Mouse (Mus musculus) limb, embryonic 14.5 days (tissue): ENCODE results near the gene Arhgap35. TPM values are rescaled to one million over a fixed set of nuclear protein-coding genes. Genes with fewer than 3 reads are reported as not detected.

Experiments
- ATAC-seq: fragments of 200-750 bp; cut with Nextera tagmentation; 2 replicates; pipeline ENCODE4 v1.8.0; 2017; ENCODE audit warnings: low read depth, moderate number of reproducible peaks, moderate TSS enrichment; ENCODE audit not compliant: low FRiP score
- DNase-seq: peaks from one replicate; pipeline ENCODE4 v3.0.0-alpha.2; 2015; ENCODE audit warnings: low spot score
- H3K27ac ChIP-seq: fragments of 300-500 bp; sonication (generic); replicated peaks from 2 replicates; pipeline ENCODE4 v1.5.1; 2014; ENCODE audit warnings: low read depth, mild to moderate bottlenecking, low read length, moderate library complexity, mixed read lengths
- H3K27me3 ChIP-seq: fragments of 300-500 bp; sonication (generic); 2 replicates; pipeline ENCODE4 v1.6.1; 2014; ENCODE audit warnings: low read length, mixed read lengths; ENCODE audit not compliant: control insufficient read depth, insufficient read depth
- H3K36me3 ChIP-seq: fragments of 300-500 bp; sonication (generic); 2 replicates; pipeline ENCODE4 v1.6.1; 2014; ENCODE audit warnings: mild to moderate bottlenecking, low read length, moderate library complexity, mixed read lengths; ENCODE audit not compliant: control insufficient read depth, insufficient read depth
- H3K4me1 ChIP-seq: fragments of 300-500 bp; sonication (generic); 2 replicates; pipeline ENCODE4 v1.6.1; 2014; ENCODE audit warnings: antibody characterized with exemption, low read length, mixed read lengths; ENCODE audit not compliant: control insufficient read depth, insufficient read depth
- H3K4me2 ChIP-seq: fragments of 300-500 bp; sonication (generic); replicated peaks from 2 replicates; pipeline ENCODE4 v1.6.1; 2014; ENCODE audit warnings: low read depth, mild to moderate bottlenecking, low read length, moderate library complexity; ENCODE audit not compliant: severe bottlenecking
- H3K4me3 ChIP-seq: fragments of 300-500 bp; sonication (generic); replicated peaks from 2 replicates; pipeline ENCODE4 v1.5.1; 2014; ENCODE audit warnings: low read length
- H3K9ac ChIP-seq: fragments of 300-500 bp; sonication (generic); 2 replicates; pipeline ENCODE4 v1.6.1; 2014; ENCODE audit warnings: mild to moderate bottlenecking, low read depth, low read length, moderate library complexity; ENCODE audit not compliant: severe bottlenecking
- H3K9me3 ChIP-seq: fragments of 300-500 bp; sonication (generic); 2 replicates; pipeline ENCODE4 v1.6.1; 2016; ENCODE audit warnings: low read length; ENCODE audit not compliant: control insufficient read depth
- POLR2A ChIP-seq: fragments of 200-500 bp; IDR thresholded peaks from 2 replicates; pipeline ENCODE4 v1.8.0; 2012; ENCODE audit warnings: inconsistent platforms, mild to moderate bottlenecking, moderate library complexity, borderline replicate concordance; ENCODE audit not compliant: insufficient read depth, insufficient read length; ENCODE audit errors: extremely low read depth
- WGBS: fragments of 180-500 bp; shearing (Covaris S2); extraction: QIAGEN DNeasy Blood & Tissue Kit; methylation state at CpG from one replicate; pipeline ENCODE4 v1.1.7; 2014; 5-methylcytosine and 5-hydroxymethylcytosine counted together
- polyA plus RNA-seq, 2 experiments: library from polyadenylated mRNA; depleted of rRNA in 1 of 2; stranded (reverse) in 1 of 2; unstranded in 1 of 2; fragments of >200 nt; fragmentation: Nextera tagmentation in 1 of 2; extraction: Ambion mirVana in 1 of 2; gene quantifications; 2 replicates each; pipeline versions ENCODE4 v1.2.1 to v1.2.3; 2012 to 2014

Gene Arhgap35
- polyA plus RNA-seq, 2 experiments: 23.0 to 24.7 TPM

DNA sequence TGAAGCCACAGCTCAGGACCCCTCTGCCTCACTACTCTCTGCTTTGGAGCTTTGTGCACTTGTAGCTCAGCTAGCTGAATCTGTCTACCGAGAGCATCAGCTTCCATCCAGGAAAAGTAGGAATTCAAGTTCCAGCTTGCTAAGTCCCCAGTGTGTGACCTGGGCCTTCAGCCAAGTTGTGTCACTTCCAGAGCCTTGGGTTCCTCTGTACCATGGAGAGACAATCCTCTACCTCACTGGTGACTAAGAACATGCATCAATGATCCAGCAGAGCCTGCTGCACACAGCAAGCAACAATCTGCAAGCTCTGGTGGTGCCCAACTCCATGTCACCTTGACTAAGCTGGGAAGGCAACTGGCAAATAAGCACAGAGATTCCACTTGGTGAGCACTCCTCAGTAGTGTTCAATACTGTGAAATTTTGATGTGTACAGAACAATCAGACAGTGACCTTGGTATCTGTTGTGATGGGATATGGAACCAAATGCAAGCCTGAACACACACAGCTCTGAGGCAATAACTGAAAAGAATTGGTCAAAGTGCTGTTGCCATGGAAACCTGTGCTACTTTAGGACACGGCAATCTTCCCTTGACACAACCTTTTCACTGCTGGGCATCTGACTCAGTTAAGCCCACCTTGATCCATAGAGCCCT lies 110.1 kb downstream of the Arhgap35 start:
- DNase-seq: no peak
- Histone ChIP-seq H3K4me3 (no peak overlapping the region), H3K27ac (no peak overlapping the region), H3K9ac (no peak overlapping the region), H3K4me2 (no peak overlapping the region), H3K9me3 (no peaks in the 10 kb centered on the region), H3K36me3 (peaks cover 63% of the 10 kb centered on the region), H3K4me1 (no peaks in the 10 kb centered on the region), H3K27me3 (no peaks in the 10 kb centered on the region)
- no peak for TF ChIP-seq POLR2A
- 87% methylated on average over 2 of the region's 2 CpGs for WGBS
- ATAC-seq: no peak

DNA sequence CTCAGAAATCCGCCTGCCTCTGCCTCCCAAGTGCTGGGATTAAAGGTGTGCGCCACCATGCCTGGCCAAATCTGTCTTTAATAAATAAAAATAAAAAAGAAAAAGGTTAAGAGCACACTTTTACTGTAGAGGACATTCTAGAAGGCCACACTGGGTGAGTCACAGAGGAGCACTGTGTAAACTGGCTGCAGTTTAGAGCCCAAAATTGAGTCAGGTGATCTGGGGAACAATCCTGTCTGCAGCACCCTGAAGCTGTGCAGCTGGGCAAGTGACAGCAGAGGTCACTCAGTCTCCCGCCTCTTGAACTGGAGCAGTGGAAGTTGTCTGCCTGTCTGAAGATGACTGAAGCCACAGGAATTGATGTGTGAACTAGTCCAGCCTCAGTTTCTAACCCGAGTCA lies 113.2 kb downstream of the Arhgap35 start:
- Histone ChIP-seq H3K4me3 (no peak overlapping the region), H3K4me2 (no peak overlapping the region), H3K36me3 (peaks cover 82% of the 10 kb centered on the region), H3K27me3 (no peaks in the 10 kb centered on the region), H3K9ac (no peak overlapping the region), H3K9me3 (no peaks in the 10 kb centered on the region), H3K27ac (no peak overlapping the region), H3K4me1 (no peaks in the 10 kb centered on the region)
- TF ChIP-seq POLR2A: no peak
- DNase-seq (no peak), ATAC-seq (no peak)
- WGBS: 87% methylated on average over 4 of the region's 4 CpGs

GRCm38 (mm10) chr7:16499671-16500104 lies 115.1 kb downstream of the Arhgap35 start:
- ATAC-seq (no peak), DNase-seq (no peak)
- WGBS: 87% methylated on average over 6 of the region's 6 CpGs
- no peak overlapping the region for H3K9ac ChIP-seq
- H3K9me3 ChIP-seq: no peaks in the 10 kb centered on the region
- no peaks in the 10 kb centered on the region for H3K27me3 ChIP-seq
- TF ChIP-seq POLR2A: no peak
- no peak overlapping the region for H3K27ac ChIP-seq
- H3K4me1 ChIP-seq: no peaks in the 10 kb centered on the region
- no peak overlapping the region for H3K4me2 ChIP-seq
- no peak overlapping the region for H3K4me3 ChIP-seq
- peaks cover 76% of the 10 kb centered on the region for H3K36me3 ChIP-seq

- DNase-seq (no peak), ATAC-seq (no peak)
- Histone ChIP-seq H3K4me3 (no peak overlapping the region), H3K27ac (no peak overlapping the region), H3K4me1 (no peaks in the 10 kb centered on the region), H3K36me3 (peaks cover 48% of the 10 kb centered on the region), H3K4me2 (no peak overlapping the region), H3K9ac (no peak overlapping the region), H3K27me3 (no peaks in the 10 kb centered on the region), H3K9me3 (no peaks in the 10 kb centered on the region)
- TF ChIP-seq POLR2A: no peak
- WGBS: 84% methylated on average over 3 of the region's 3 CpGs
Measured at GRCm38 (mm10) chr7:16496260-16496659, 118.5 kb downstream of the Arhgap35 start.

- TF ChIP-seq POLR2A: no peak
- H3K4me1 ChIP-seq: no peaks in the 10 kb centered on the region
- DNase-seq: no peak
- H3K4me3 ChIP-seq: no peak overlapping the region
- H3K9me3 ChIP-seq: no peaks in the 10 kb centered on the region
- H3K4me2 ChIP-seq: no peak overlapping the region
- no peak for ATAC-seq
- H3K9ac ChIP-seq: no peak overlapping the region
- 47% methylated on average over 2 of the region's 2 CpGs for WGBS
- H3K27ac ChIP-seq: no peak overlapping the region
- peaks cover 30% of the 10 kb centered on the region for H3K36me3 ChIP-seq
- H3K27me3 ChIP-seq: no peaks in the 10 kb centered on the region
Measured at GRCm38 (mm10) chr7:16493361-16493760, 121.4 kb downstream of the Arhgap35 start.
